Mouse (Mus musculus) lung, embryonic 15.5 days (tissue): ENCODE measurements around the gene Six3. TPM values are rescaled to one million over a fixed set of nuclear protein-coding genes. Genes with fewer than 3 reads are reported as not detected.

Experiments used
- ATAC-seq: fragments of 200-750 bp; cut with Nextera tagmentation; 2 replicates; pipeline ENCODE4 v1.8.0; 2017; ENCODE audit warnings: moderate number of reproducible peaks, borderline replicate concordance; ENCODE audit not compliant: low FRiP score, low TSS enrichment; ENCODE audit errors: extremely low read depth
- H3K27ac ChIP-seq: fragments of 300-500 bp; sonication (generic); 2 replicates; pipeline ENCODE4 v1.5.1; 2015; ENCODE audit warnings: moderate library complexity, mild to moderate bottlenecking, inconsistent platforms
- H3K27me3 ChIP-seq: fragments of 300-500 bp; sonication (generic); 2 replicates; pipeline ENCODE4 v1.6.1; 2015; ENCODE audit warnings: inconsistent platforms
- H3K36me3 ChIP-seq: fragments of 300-500 bp; sonication (generic); 2 replicates; pipeline ENCODE4 v1.6.1; 2015; ENCODE audit warnings: inconsistent platforms
- H3K4me1 ChIP-seq: fragments of 300-500 bp; sonication (generic); 2 replicates; pipeline ENCODE4 v1.6.1; 2015; ENCODE audit warnings: inconsistent platforms
- H3K4me2 ChIP-seq: fragments of 300-500 bp; sonication (generic); 2 replicates; pipeline ENCODE4 v1.6.1; 2015; ENCODE audit warnings: inconsistent platforms, mild to moderate bottlenecking, moderate library complexity
- H3K4me3 ChIP-seq: fragments of 300-500 bp; sonication (generic); 2 replicates; pipeline ENCODE4 v1.5.1; 2015; ENCODE audit warnings: mild to moderate bottlenecking, inconsistent platforms
- H3K9ac ChIP-seq: fragments of 300-500 bp; sonication (generic); 2 replicates; pipeline ENCODE4 v1.6.1; 2015; ENCODE audit warnings: inconsistent platforms
- H3K9me3 ChIP-seq: fragments of 300-500 bp; sonication (generic); 2 replicates; pipeline ENCODE4 v1.6.1; 2016; ENCODE audit warnings: inconsistent platforms
- WGBS: fragments of 180-500 bp; shearing (Covaris S2); methylation state at CpG from one replicate; pipeline ENCODE4 v1.1.7; 2015; 5-methylcytosine and 5-hydroxymethylcytosine counted together
- polyA plus RNA-seq: library from polyadenylated mRNA; unstranded; fragments of >200 nt; fragmentation: Nextera tagmentation; extraction: Ambion mirVana; gene quantifications from 2 replicates; pipeline ENCODE4 v1.2.1, GENCODE M21; 2015

Gene Six3
- not detected in 2 replicates for polyA plus RNA-seq

DNA sequence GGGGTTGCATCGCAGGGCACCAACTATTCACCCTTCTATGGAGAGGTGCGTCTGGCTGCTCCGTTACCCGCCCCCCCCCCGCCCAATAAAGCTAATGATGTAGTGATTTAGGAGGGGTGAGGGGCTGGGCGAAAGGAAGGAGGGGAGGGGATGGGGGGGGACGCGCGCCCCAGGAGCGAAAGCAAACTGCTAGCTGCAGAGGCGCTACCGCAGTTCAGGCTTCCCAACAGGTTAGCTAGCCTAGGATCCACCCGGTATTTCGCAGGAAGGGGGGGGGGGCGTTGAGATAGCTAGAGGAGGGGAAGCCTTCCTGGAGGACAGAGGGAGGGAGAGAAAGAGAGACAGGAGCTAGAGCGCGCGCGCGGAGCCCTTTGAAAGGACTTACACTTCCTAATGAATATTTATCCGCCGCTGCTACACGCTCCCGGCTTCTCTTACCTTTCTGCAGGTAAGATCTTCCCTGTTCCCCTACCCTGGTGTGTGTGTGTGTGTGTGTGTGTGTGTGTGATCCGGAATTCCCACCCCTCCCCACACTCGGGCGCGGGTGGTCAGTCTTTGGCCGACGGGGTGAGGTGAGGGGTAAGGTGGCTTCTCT, at the start of gene Six3:
Gene Six3 (plus strand): TSS at position 343 of the 595 bp plus-strand sequence.
- Histone ChIP-seq H3K4me2 (no peak within 1 kb of the TSS), H3K27ac (no peak within 1 kb of the TSS), H3K36me3 (no peaks in the 10 kb centered on the region), H3K27me3 (peaks cover 100% of the 10 kb centered on the region), H3K9ac (no peak within 1 kb of the TSS), H3K4me3 (no peak within 1 kb of the TSS), H3K9me3 (no peaks in the 10 kb centered on the region), H3K4me1 (peaks cover 6% of the 10 kb centered on the region)
- 1% methylated on average over 28 of the region's 30 CpGs for WGBS
- no peak for ATAC-seq

- Histone ChIP-seq H3K9ac (no peak overlapping the region), H3K4me3 (no peak overlapping the region), H3K27me3 (peaks cover 7% of the 10 kb centered on the region), H3K9me3 (no peaks in the 10 kb centered on the region), H3K27ac (no peak overlapping the region), H3K4me1 (no peaks in the 10 kb centered on the region), H3K4me2 (no peak overlapping the region), H3K36me3 (no peaks in the 10 kb centered on the region)
- WGBS, result 38% methylated on average over 7 of the region's 7 CpGs
- no peak for ATAC-seq
These were observed 49.3 kb upstream of the Six3 start for GRCm38 (mm10) chr17:85564107-85564506.

DNA sequence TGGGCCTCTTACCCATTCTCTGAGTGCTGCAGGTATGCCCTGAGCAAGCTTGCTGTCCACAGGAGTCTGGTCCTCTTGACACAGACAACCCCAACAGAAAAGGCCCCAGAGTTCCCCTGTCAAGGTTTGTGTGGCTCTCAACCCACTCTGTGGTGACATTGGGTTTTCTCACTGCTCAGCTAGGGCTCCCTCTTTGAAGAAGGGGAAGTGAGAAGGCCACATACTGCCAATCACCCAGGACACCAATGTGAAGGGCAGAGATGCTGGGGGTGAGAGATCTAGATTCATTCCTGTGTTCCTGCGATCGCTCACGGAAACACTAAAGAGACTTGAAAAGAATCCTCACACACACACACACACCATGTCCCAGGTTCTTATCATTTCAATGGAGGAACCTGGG, 39.4 kb upstream of the Six3 start:
- Histone ChIP-seq H3K4me1 (no peaks in the 10 kb centered on the region), H3K27me3 (no peaks in the 10 kb centered on the region; the same call in 1 of the 2 replicates), H3K9me3 (no peaks in the 10 kb centered on the region), H3K27ac (no peak overlapping the region), H3K9ac (no peak overlapping the region), H3K36me3 (no peaks in the 10 kb centered on the region), H3K4me3 (no peak overlapping the region), H3K4me2 (no peak overlapping the region)
- ATAC-seq, result no peak
- WGBS, result 83% methylated on average over 3 of the region's 3 CpGs

- H3K9me3 ChIP-seq, result no peaks in the 10 kb centered on the region
- H3K4me2 ChIP-seq, result no peak overlapping the region
- no peaks in the 10 kb centered on the region; the same call in 1 of the 2 replicates for H3K27me3 ChIP-seq
- ATAC-seq, result no peak
- no peaks in the 10 kb centered on the region for H3K4me1 ChIP-seq
- H3K36me3 ChIP-seq, result no peaks in the 10 kb centered on the region
- H3K9ac ChIP-seq, result no peak overlapping the region
- 47% methylated on average over 5 of the region's 5 CpGs for WGBS
- H3K27ac ChIP-seq, result no peak overlapping the region
- no peak overlapping the region for H3K4me3 ChIP-seq
These were observed 35.1 kb upstream of the Six3 start for GRCm38 (mm10) chr17:85578290-85578689.

- 77% methylated on average over 10 of the region's 10 CpGs for WGBS
- Histone ChIP-seq H3K4me1 (no peaks in the 10 kb centered on the region), H3K9me3 (no peaks in the 10 kb centered on the region), H3K36me3 (no peaks in the 10 kb centered on the region), H3K9ac (no peak overlapping the region), H3K4me2 (no peak overlapping the region), H3K4me3 (no peak overlapping the region), H3K27me3 (no peaks in the 10 kb centered on the region; the same call in 1 of the 2 replicates), H3K27ac (no peak overlapping the region)
- no peak for ATAC-seq
These were observed 34.1 kb upstream of the Six3 start for GRCm38 (mm10) chr17:85579350-85579749.

GRCm38 (mm10) chr17:85580221-85580620, 33.2 kb upstream of the Six3 start:
- 87% methylated on average over 6 of the region's 6 CpGs for WGBS
- Histone ChIP-seq H3K4me1 (no peaks in the 10 kb centered on the region), H3K4me3 (no peak overlapping the region), H3K36me3 (no peaks in the 10 kb centered on the region), H3K9ac (no peak overlapping the region), H3K4me2 (no peak overlapping the region), H3K27ac (no peak overlapping the region), H3K9me3 (no peaks in the 10 kb centered on the region), H3K27me3 (no peaks in the 10 kb centered on the region; the same call in 1 of the 2 replicates)
- ATAC-seq, result no peak

DNA sequence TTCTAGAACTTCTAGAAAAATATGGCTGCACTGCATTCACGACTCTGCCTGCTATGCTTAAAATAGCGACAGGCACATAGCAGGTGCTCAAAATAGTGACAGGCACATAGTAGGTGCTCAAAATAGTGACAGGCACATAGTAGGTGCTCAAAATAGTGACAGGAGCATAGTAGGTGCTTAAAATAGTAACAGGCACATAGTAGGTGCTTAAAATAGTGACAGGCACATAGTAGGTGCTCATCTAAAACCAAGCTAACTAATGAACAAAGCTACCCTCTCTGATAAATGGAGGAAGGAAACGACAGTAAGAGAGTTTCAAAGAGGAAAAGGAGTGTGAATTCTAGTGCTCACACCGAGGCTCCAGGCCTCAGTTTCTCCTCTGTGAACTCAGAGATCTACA, 29.2 kb upstream of the Six3 start:
- no peaks in the 10 kb centered on the region for H3K27me3 ChIP-seq
- WGBS, result 83% methylated on average over 4 of the region's 4 CpGs

DNA sequence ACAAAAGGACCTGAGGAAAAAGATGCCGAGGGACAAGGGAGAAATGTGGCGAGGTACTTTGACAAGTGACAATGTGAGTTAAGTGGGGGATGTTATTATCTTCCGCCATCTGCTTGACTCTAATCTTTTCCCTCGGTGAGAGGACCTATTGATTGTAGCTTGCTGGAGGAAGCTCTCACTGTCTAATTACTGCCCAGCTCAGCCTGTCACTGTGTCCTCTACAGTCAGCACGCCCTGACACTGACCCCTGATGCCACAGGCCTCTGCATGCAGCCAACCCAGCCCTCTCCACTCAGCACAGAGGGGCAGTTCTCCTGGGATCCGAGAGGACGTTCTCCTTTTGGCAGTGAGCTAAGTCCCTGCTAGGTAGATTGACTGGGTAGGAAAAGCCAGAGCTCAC, 28.8 kb upstream of the Six3 start:
- ATAC-seq, result no peak
- Histone ChIP-seq H3K4me1 (no peaks in the 10 kb centered on the region), H3K9ac (no peak overlapping the region), H3K36me3 (no peaks in the 10 kb centered on the region), H3K27ac (no peak overlapping the region), H3K4me3 (no peak overlapping the region), H3K4me2 (no peak overlapping the region), H3K9me3 (no peaks in the 10 kb centered on the region), H3K27me3 (no peaks in the 10 kb centered on the region)
- 51% methylated on average over 7 of the region's 7 CpGs for WGBS

More for the DNA sequence above, 29.2 kb upstream of the Six3 start:
- no peak overlapping the region for H3K9ac ChIP-seq
- no peak for ATAC-seq
- H3K4me3 ChIP-seq, result no peak overlapping the region
- H3K9me3 ChIP-seq, result no peaks in the 10 kb centered on the region
- no peak overlapping the region for H3K27ac ChIP-seq
- no peaks in the 10 kb centered on the region for H3K4me1 ChIP-seq
- H3K36me3 ChIP-seq, result no peaks in the 10 kb centered on the region
- H3K4me2 ChIP-seq, result no peak overlapping the region

DNA sequence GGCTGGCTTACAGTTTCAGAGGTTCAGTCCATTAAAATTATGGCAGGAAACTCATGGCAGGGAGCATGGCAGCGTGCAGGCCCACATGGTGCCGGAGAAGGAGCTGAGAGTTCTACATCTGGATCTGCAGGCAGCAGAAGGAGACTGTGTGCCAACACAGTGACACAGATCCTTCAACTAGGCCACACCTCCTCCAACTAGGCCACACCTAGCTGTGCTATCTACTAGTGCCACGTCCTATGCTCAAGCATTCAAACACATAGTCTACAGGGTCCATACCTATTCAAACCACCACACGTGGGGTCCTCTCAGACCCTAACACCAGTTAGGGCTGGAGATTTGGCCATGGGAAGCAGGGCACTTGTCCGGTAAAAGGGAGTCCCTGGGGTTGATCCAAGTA, 27.6 kb upstream of the Six3 start:
- no peak overlapping the region for H3K27ac ChIP-seq
- 82% methylated on average over 5 of the region's 5 CpGs for WGBS
- no peak overlapping the region for H3K9ac ChIP-seq
- no peaks in the 10 kb centered on the region for H3K36me3 ChIP-seq
- H3K4me1 ChIP-seq, result no peaks in the 10 kb centered on the region
- no peaks in the 10 kb centered on the region for H3K9me3 ChIP-seq
- H3K27me3 ChIP-seq, result no peaks in the 10 kb centered on the region
- H3K4me2 ChIP-seq, result no peak overlapping the region
- H3K4me3 ChIP-seq, result no peak overlapping the region
- ATAC-seq, result no peak

GRCm38 (mm10) chr17:85591976-85592375, 21.4 kb upstream of the Six3 start:
- no peak for ATAC-seq
- Histone ChIP-seq H3K27me3 (peaks cover 6% of the 10 kb centered on the region; the same call in 1 of the 2 replicates), H3K4me1 (no peaks in the 10 kb centered on the region), H3K9ac (no peak overlapping the region), H3K36me3 (no peaks in the 10 kb centered on the region), H3K4me2 (no peak overlapping the region), H3K27ac (no peak overlapping the region), H3K9me3 (no peaks in the 10 kb centered on the region), H3K4me3 (no peak overlapping the region)
- 44% methylated on average over 6 of the region's 6 CpGs for WGBS

DNA sequence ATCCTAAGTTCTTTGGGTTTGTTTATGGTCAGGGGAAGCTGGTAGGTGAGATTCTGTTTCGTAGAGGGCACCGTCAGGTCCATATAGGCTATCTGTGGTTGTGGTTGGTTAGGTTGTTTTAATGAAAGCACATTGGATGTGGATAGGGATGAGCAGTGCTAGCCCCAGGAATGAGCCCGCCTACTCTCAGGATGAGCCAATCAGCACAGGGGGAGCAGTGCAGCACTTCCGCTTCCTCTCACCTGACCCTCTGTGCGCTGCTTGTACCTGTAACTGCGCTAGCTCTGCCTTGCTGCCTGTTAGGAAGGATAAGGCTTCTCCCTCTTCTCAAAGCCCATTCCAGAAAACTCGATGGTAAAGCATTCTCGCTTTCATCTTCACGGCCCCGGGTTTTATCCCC, 17.6 kb upstream of the Six3 start:
- no peak overlapping the region for H3K9ac ChIP-seq
- ATAC-seq, result no peak
- H3K27ac ChIP-seq, result no peak overlapping the region
- peaks cover 28% of the 10 kb centered on the region for H3K27me3 ChIP-seq
- H3K36me3 ChIP-seq, result no peaks in the 10 kb centered on the region
- no peaks in the 10 kb centered on the region for H3K9me3 ChIP-seq
- no peaks in the 10 kb centered on the region for H3K4me1 ChIP-seq
- 66% methylated on average over 10 of the region's 10 CpGs for WGBS
- H3K4me2 ChIP-seq, result no peak overlapping the region
- no peak overlapping the region for H3K4me3 ChIP-seq

DNA sequence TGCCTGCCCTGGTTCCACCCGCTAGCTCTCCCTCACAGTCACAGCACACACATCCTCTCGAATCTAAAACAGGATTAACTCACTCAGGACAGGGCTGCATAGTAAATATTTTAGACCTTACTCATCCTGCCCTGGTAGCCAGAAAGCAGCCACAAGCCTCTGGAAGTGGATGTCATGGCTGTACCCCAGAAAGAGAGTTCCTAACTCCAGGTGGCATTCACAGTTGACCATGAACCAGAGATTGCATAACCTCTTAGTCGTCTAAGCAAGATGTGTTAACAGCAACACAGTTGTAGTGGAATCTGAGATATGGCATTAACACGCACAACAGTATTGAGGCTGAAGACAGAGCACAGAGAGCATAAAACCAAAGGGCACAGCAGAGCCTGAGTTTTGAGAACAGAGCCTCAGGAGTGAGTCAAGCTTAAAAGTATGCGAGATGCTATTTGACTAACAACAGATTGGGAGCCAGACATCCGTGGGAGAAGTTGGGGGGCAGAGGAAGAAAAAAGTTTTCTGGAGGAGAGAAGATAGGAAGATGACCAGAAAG, 17.0 kb upstream of the Six3 start:
- H3K4me1 ChIP-seq, result no peaks in the 10 kb centered on the region
- no peak overlapping the region for H3K4me2 ChIP-seq
- H3K9me3 ChIP-seq, result no peaks in the 10 kb centered on the region
- H3K36me3 ChIP-seq, result no peaks in the 10 kb centered on the region
- H3K4me3 ChIP-seq, result no peak overlapping the region
- no peak for ATAC-seq
- WGBS, result 40% methylated on average over 6 of the region's 6 CpGs
- peaks cover 33% of the 10 kb centered on the region for H3K27me3 ChIP-seq
- no peak overlapping the region for H3K9ac ChIP-seq
- no peak overlapping the region for H3K27ac ChIP-seq
